Mouse (Mus musculus): ENCODE measurements around the gene Ywhag. TPM values are rescaled to one million over a fixed set of nuclear protein-coding genes. Genes with fewer than 3 reads are reported as not detected.
A peak's percentile ranks its signal among the peaks of the same experiment; 100 is the strongest.

Gene Ywhag
- total and polyA plus RNA-seq, 2 experiments from 2014 or later: 286 to 867 TPM

DNA sequence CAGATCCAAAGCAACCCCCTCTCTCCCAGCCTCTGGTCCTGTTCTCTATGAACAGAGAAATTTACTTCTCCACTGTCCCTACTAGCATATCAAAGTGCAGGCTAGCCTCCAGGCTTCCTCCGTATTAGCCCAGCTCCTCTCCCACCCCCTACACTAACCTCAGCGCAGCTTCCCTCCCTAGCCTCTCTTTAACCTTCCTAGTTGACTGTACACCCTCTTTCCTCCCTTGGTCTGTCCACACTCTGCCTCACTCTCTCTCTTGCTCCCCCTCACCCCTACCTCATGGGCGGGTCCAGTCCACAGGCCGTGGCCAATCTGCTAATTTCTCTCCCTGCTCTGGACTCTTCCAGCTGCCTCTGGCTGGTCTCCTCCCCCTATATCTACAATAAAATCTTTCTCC, 44.1 kb downstream of the Ywhag start:
- Histone ChIP-seq H3K4me2 (ENCODE audit: low read depth) (no peak overlapping the region), H3K36me3 (ENCODE audit: insufficient read depth) (no peaks in the 10 kb centered on the region), H3K4me1 (ENCODE audit: insufficient read depth) (no peaks in the 10 kb centered on the region), H3K9me3 (ENCODE audit: low read length) (no peaks in the 10 kb centered on the region), H3K4me3 (ENCODE audit: low read depth, low read length) (no peak overlapping the region), H3K27me3 (ENCODE audit: insufficient read depth, low read length) (peaks cover 14% of the 10 kb centered on the region), H3K9ac (no peak overlapping the region), H3K27ac (ENCODE audit: low read depth, low read length) (no peak overlapping the region)
- no peak for DNase-seq
- TF ChIP-seq CTCF (IDR thresholded peaks at IDR 0.05; ENCODE audit: low read depth): no peak
- WGBS: 53% methylated on average over 4 of the region's 4 CpGs
- no peak for ATAC-seq

DNA sequence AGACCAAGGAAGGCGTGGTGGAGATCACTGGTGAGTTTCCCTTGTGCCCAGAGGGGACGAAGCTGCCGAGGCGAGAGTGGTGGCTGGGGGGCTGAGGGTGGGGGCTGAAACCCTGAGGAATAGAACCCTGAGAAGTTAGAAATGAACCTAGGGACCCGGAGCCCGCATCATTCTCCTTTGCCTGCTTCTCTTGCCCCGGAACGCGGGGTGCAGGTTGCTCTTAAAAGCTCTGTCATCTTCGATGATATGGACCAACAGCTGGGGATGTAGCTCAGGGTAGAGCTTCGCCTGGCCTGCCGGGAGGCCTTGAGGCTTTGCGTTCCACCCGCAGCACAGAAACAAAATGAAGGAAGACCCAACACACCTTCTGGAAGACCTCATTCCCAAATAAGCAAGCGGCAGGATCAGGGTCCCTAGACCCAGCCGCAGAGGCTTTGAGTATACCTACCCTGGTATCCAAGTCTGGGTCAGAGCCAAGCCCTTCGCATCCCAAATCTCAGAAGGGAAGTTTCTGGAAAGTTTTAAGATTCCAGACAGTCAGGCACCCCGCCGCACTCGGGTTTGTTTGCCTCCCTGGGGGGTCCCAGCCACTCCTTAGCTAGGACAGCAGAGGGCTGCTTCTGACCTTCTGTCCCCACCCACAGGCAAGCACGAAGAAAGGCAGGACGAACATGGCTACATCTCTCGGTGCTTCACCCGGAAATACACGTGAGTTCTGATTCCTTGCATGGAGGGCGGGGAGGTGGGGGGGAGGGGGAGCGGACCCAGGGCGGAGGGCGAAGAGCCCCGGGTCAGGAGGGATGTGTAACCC, 45.8 kb downstream of the Ywhag start:
- WGBS: 7% methylated on average over 29 of the region's 30 CpGs
- Histone ChIP-seq H3K27me3 (ENCODE audit: insufficient read depth, low read length) (peaks cover 14% of the 10 kb centered on the region), H3K4me3 (ENCODE audit: low read depth, low read length) (no peak overlapping the region), H3K4me2 (ENCODE audit: low read depth) (peak overlapping the region; percentile 7; the same call in 1 of the 2 replicates), H3K27ac (ENCODE audit: low read depth, low read length) (no peak overlapping the region), H3K9ac (no peak overlapping the region), H3K36me3 (ENCODE audit: insufficient read depth) (no peaks in the 10 kb centered on the region), H3K9me3 (ENCODE audit: low read length) (no peaks in the 10 kb centered on the region), H3K4me1 (ENCODE audit: insufficient read depth) (no peaks in the 10 kb centered on the region)
- no peak for ATAC-seq
- TF ChIP-seq CTCF (IDR thresholded peaks at IDR 0.05; ENCODE audit: low read depth): no peak
- no peak for DNase-seq

- Histone ChIP-seq H3K4me2 (ENCODE audit: low read depth) (peak within 1 kb of the TSS; percentile 25), H3K9me3 (ENCODE audit: low read length) (no peaks in the 10 kb centered on the region), H3K27me3 (ENCODE audit: insufficient read depth, low read length) (peaks cover 14% of the 10 kb centered on the region), H3K9ac (no peak within 1 kb of the TSS), H3K27ac (ENCODE audit: low read depth, low read length) (no peak within 1 kb of the TSS), H3K36me3 (ENCODE audit: insufficient read depth) (no peaks in the 10 kb centered on the region), H3K4me3 (ENCODE audit: low read depth, low read length) (peak within 1 kb of the TSS; percentile 6; the same call in 1 of the 2 replicates), H3K4me1 (ENCODE audit: insufficient read depth) (no peaks in the 10 kb centered on the region)
- no peak for TF ChIP-seq CTCF (IDR thresholded peaks at IDR 0.05; ENCODE audit: low read depth)
- DNase-seq (no peak), ATAC-seq (no peak)
- WGBS: 2% methylated on average over 22 of the region's 24 CpGs
Observed at GRCm38 (mm10) chr5:135887675-135888102, 46.7 kb downstream of the Ywhag start, which contains the start of gene Hspb1. TSS of gene Hspb1 (plus strand) at chr5:135887919.

- no peaks in the 10 kb centered on the region for H3K36me3 ChIP-seq (ENCODE audit: insufficient read depth)
- TF ChIP-seq CTCF (IDR thresholded peaks at IDR 0.05; ENCODE audit: low read depth): no peak
Observed at GRCm38 (mm10) chr5:135884641-135885040, 49.8 kb downstream of the Ywhag start.

GRCm38 (mm10) chr5:135879449-135880158, 54.8 kb downstream of the Ywhag start:
- Histone ChIP-seq H3K27ac (ENCODE audit: low read depth, low read length) (no peak overlapping the region), H3K4me1 (ENCODE audit: insufficient read depth) (no peaks in the 10 kb centered on the region)
- DNase-seq: peak; percentile 60

More at GRCm38 (mm10) chr5:135884641-135885040, 49.8 kb downstream of the Ywhag start:
- Histone ChIP-seq H3K9me3 (ENCODE audit: low read length) (no peaks in the 10 kb centered on the region), H3K27ac (ENCODE audit: low read depth, low read length) (no peak overlapping the region), H3K4me3 (ENCODE audit: low read depth, low read length) (no peak overlapping the region), H3K9ac (no peak overlapping the region), H3K4me2 (ENCODE audit: low read depth) (no peak overlapping the region), H3K4me1 (ENCODE audit: insufficient read depth) (no peaks in the 10 kb centered on the region), H3K27me3 (ENCODE audit: insufficient read depth, low read length) (peaks cover 6% of the 10 kb centered on the region)
- DNase-seq (no peak), ATAC-seq (no peak)
- WGBS: 63% methylated on average over 6 of the region's 6 CpGs

GRCm38 (mm10) chr5:135877831-135878231, 56.6 kb downstream of the Ywhag start:
- peak overlapping the region; percentile 30 for H3K4me3 ChIP-seq (ENCODE audit: low read depth, low read length)
- H3K27me3 ChIP-seq (ENCODE audit: insufficient read depth, low read length): no peaks in the 10 kb centered on the region
- 2% methylated on average over 16 of the region's 16 CpGs for WGBS
- H3K27ac ChIP-seq (ENCODE audit: low read depth, low read length): peak overlapping the region; percentile 9; the same call in 1 of the 2 replicates
- peak overlapping the region; percentile 42; the same call in 1 of the 2 replicates for H3K9ac ChIP-seq
- peak overlapping the region; percentile 60 for H3K4me2 ChIP-seq (ENCODE audit: low read depth)
- ATAC-seq (peak; percentile 72), DNase-seq (peak; percentile 84)
- H3K9me3 ChIP-seq (ENCODE audit: low read length): no peaks in the 10 kb centered on the region
- TF ChIP-seq CTCF (IDR thresholded peaks at IDR 0.05; ENCODE audit: low read depth): peak; percentile 77
- peaks cover 6% of the 10 kb centered on the region; the same call in 1 of the 2 replicates for H3K36me3 ChIP-seq (ENCODE audit: insufficient read depth)
- H3K4me1 ChIP-seq (ENCODE audit: insufficient read depth): no peaks in the 10 kb centered on the region

More at GRCm38 (mm10) chr5:135879449-135880158, 54.8 kb downstream of the Ywhag start:
- Histone ChIP-seq H3K27me3 (ENCODE audit: insufficient read depth, low read length) (no peaks in the 10 kb centered on the region), H3K9ac (no peak overlapping the region), H3K36me3 (ENCODE audit: insufficient read depth) (no peaks in the 10 kb centered on the region), H3K9me3 (ENCODE audit: low read length) (no peaks in the 10 kb centered on the region), H3K4me2 (ENCODE audit: low read depth) (no peak overlapping the region), H3K4me3 (ENCODE audit: low read depth, low read length) (no peak overlapping the region)
- ATAC-seq: peak; percentile 62
- no peak for TF ChIP-seq CTCF (IDR thresholded peaks at IDR 0.05; ENCODE audit: low read depth)
- 39% methylated on average over 13 of the region's 13 CpGs for WGBS
